Mouse (Mus musculus) ES-Bruce4 (cell line): Measurements from ENCODE around the gene Scamp1.

Experiments used
- CTCF ChIP-seq: IDR thresholded peaks from one replicate; pipeline ENCODE4 v1.8.1; 2011; ENCODE audit warnings: low read depth, low read length
- POLR2A ChIP-seq: IDR thresholded peaks from one replicate; pipeline ENCODE4 v1.8.1; 2011; ENCODE audit warnings: low read length; ENCODE audit not compliant: insufficient read depth

DNA sequence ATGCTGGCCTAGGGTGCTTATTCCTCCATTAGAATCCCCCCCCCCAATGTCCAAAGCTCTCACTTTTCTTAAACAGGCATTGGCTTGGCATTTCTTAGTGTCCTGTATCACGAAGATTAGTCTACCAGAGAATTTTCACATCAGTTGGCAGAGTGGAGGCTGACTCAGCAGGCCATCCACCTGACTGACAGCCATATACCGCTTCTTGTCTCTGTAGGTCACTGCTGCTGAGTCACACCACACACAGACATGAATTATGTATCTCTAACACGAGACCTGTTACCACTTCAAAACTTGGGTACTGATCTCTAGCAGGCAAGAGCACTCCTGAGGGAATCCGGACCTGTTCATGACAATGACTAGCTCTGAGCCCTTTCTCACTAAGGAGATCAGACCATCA, 23.1 kb downstream of the Scamp1 start:
- TF ChIP-seq POLR2A: no peak
- TF ChIP-seq CTCF: no peak
